Mouse (Mus musculus) cerebellum, adult 2 months (tissue): ENCODE measurements around the gene Efcab12.

Experiments
- CTCF ChIP-seq: fragments of 200-500 bp; IDR thresholded peaks from 2 replicates; pipeline ENCODE4 v1.5.1; 2011; ENCODE audit warnings: low read depth, mild to moderate bottlenecking, control low read depth, low read length, moderate library complexity, borderline replicate concordance; ENCODE audit not compliant: insufficient read depth
- POLR2A ChIP-seq: fragments of 200-500 bp; IDR thresholded peaks from 2 replicates; pipeline ENCODE4 v1.6.1; 2011; ENCODE audit warnings: low read length, control low read depth, borderline replicate concordance; ENCODE audit not compliant: insufficient read depth

- TF ChIP-seq CTCF (no peak), POLR2A (no peak)
Observed at GRCm38 (mm10) chr6:115832152-115832850, 5.9 kb downstream of the Efcab12 start.
